Mouse (Mus musculus): ENCODE data around the gene Uaca.

DNA sequence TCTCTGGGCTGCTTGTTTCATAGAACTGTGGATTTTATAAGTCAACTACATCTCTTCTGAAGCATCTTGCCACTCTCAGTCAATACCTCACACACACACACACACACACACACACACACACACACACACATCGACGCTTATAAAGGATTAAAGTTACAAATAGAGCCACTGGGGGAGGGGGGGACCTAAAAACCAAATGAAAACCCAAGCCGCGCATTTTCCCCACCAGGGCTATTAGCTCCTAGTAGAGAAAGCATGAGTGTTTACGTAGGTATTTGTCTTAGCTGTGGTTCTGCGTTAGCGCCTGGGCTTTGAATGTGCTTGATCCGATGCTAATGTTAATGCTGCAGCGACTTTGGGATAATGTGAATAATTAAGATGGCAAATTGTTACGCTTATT, 4.7 kb downstream of the Uaca start:
- TF ChIP-seq CTCF (IDR thresholded peaks at IDR 0.05; ENCODE audit: low read depth) (no peak), EP300 (IDR thresholded peaks at IDR 0.05; ENCODE audit: low read depth) (no peak)

All from liver, embryonic 14.5 days (tissue).